Mouse (Mus musculus) lung, postnatal 0 days (tissue): Measurements from ENCODE around the gene Rpusd2.

Experiments used
- CTCF ChIP-seq: IDR thresholded peaks from 2 replicates; pipeline ENCODE4 v1.5.1; 2016; ENCODE audit warnings: antibody characterized with exemption, mild to moderate bottlenecking
- EP300 ChIP-seq: IDR thresholded peaks from 2 replicates; pipeline ENCODE4 v1.6.1; 2016; ENCODE audit warnings: antibody characterized with exemption, mild to moderate bottlenecking, control low read depth

DNA sequence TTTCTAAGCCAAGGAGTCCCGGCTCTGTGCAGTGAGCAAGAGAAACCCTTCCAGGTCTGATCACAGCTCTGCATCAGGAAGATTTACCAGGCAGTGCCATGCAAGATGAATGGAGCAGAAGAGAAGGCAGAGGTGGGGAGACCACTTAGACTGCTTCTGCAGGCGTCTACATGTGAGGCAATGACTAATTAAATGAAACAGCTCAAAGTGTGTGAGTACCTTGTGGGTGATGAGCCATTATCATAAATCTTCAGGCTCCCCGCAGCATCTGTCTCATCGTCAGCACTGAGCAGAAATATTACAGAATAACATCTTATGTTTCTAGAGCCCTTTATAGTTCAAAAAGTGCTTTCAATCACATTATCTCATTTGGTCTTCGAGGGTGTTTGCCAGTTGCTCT is 39.1 kb upstream of the Rpusd2 start:
- TF ChIP-seq CTCF (no peak), EP300 (no peak)
